Mouse (Mus musculus) embryonic fibroblast, embryonic 13.5 days (primary cell): ENCODE results near the gene Fmo5. TPM values are rescaled to one million over a fixed set of nuclear protein-coding genes. Genes with fewer than 3 reads are reported as not detected.

Experiments used
- H3K27ac ChIP-seq: 2 replicates; pipeline ENCODE4 v1.5.1; 2012; ENCODE audit warnings: low read length, control low read depth, inconsistent platforms; ENCODE audit not compliant: insufficient read depth
- H3K4me1 ChIP-seq: 2 replicates; pipeline ENCODE4 v1.6.1; 2011; ENCODE audit warnings: low read length; ENCODE audit not compliant: control insufficient read depth, insufficient read depth
- H3K4me3 ChIP-seq: 2 replicates; pipeline ENCODE4 v1.5.1; 2011; ENCODE audit warnings: mild to moderate bottlenecking, control low read depth, low read length; ENCODE audit not compliant: insufficient read depth
- CTCF ChIP-seq: IDR thresholded peaks from 2 replicates; pipeline ENCODE4 v1.5.1; 2011; ENCODE audit warnings: mild to moderate bottlenecking, control low read depth, low read length, moderate library complexity, borderline replicate concordance; ENCODE audit not compliant: insufficient read depth
- POLR2A ChIP-seq: IDR thresholded peaks from 2 replicates; pipeline ENCODE4 v1.6.1; 2011; ENCODE audit warnings: low read depth, mild to moderate bottlenecking, control low read depth, low read length, moderate library complexity
- polyA plus RNA-seq: library from polyadenylated mRNA; stranded (reverse); fragments of >200 nt; gene quantifications from 2 replicates; pipeline ENCODE4 v1.2.4, GENCODE M21; 2011; ENCODE audit warnings: low read depth; ENCODE audit not compliant: missing spikeins, insufficient read length

Fmo5 gene
- polyA plus RNA-seq, 1 experiment: 2.3 TPM

DNA sequence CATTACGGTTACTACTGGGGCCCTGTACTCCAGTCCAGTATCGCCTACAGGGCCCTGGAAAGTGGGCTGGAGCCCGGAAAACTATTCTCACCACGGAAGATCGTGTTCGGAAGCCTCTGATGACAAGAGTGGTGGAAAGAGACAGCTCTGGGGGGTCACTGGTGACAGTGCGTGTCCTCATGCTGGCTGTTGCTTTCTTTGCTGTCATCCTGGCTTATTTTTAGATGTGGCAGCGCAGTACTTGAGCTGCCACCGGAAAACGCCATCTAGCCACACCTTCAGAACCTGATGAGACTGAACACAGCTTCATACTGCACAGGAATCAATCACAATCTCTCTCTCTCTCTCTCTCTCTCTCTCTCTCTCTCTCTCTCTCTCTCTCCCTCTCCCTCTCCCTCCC is 23.0 kb downstream of the Fmo5 start:
- Histone ChIP-seq H3K27ac (no peak overlapping the region), H3K4me1 (no peaks in the 10 kb centered on the region), H3K4me3 (no peak overlapping the region)
- TF ChIP-seq CTCF (no peak), POLR2A (no peak)

DNA sequence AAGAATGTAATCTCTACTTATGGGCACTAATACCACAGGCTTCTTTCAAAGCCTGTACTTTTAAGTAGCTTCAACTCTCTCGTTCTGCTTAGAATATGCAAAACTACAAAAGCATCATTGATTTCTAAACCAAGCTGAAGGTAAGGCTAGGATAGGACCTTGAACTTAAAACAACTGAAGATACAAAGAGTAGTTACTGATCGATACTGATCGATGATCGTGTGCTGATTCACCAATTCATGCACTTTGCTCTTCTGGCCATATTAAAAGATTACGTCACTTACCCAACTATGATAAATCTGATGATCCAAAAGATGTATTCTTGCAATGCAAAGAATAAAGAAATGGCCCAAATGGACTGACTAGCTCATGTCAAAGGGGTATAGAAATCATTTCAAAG is 25.2 kb downstream of the Fmo5 start:
- no peak overlapping the region for H3K27ac ChIP-seq
- H3K4me1 ChIP-seq: no peaks in the 10 kb centered on the region
- no peak overlapping the region for H3K4me3 ChIP-seq
- TF ChIP-seq CTCF: no peak
- TF ChIP-seq POLR2A: no peak

DNA sequence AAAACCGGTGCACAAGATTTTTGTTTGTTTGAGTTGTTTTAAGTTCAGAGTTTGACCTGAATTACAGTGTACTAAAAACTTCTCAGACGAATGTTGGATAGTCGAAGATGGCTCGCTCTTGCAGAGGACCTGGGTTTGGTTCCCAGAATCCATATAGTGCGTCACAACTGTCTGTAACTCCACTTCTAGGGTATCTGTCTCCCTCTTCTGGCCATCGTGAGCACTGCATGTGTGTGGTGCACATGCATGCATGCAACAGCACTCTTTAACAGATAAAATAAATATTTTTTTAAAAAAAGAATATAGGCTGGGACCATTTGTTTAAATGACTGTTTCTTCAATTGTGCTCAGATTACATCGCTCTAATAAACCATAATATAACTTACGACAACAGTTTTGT is 26.3 kb downstream of the Fmo5 start:
- Histone ChIP-seq H3K4me3 (no peak overlapping the region), H3K27ac (no peak overlapping the region), H3K4me1 (no peaks in the 10 kb centered on the region; the same call in 1 of the 2 replicates)
- TF ChIP-seq POLR2A (no peak), CTCF (peak; percentile 52; the same call in 1 of the 2 replicates)

DNA sequence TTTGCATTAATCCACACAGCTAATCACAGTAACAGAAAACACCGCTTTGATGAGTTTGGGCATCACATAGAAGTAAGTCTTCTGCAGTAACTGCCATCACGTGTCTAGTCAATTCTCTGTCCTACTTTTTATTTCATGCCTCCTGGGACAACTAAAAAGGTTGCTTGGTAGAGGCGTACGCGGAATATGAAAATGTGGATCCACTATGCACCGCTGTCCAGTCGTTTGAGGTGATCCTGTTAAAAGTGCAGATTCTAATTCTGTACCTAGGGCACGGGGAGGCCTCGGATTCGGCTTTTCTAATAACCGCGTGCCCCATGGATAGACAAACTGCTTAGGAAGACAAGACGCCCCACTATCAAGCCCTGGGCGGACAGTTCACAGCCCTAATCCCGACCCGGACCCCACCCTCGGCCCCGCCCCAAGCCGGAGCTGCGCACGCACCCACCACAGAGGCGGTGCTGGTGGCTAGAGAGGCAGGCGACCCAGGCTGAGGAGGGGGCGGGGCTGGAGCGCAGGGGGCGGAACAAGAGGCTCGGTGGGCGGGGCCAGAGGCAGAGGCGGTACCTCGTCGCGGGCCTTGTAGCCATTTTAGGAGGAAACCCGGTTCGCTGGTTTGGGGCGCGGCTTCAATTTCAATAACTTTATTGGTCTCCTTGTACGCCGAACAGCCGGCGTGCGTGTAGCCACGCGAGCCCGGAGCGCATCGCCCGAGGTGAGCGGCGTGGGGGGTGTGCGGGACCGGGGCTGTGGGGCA is 29.2 kb downstream of the Fmo5 start, which contains the start of gene Prkab2:
Prkab2 (plus strand) TSS at position 539 of the 757 bp plus-strand sequence.
- H3K4me1 ChIP-seq: no peaks in the 10 kb centered on the region; the same call in 1 of the 2 replicates
- H3K4me3 ChIP-seq: peak within 1 kb of the TSS; percentile 63
- H3K27ac ChIP-seq: peak within 1 kb of the TSS; percentile 60; the same call in 1 of the 2 replicates
- TF ChIP-seq CTCF (no peak), POLR2A (peak; percentile 88)

DNA sequence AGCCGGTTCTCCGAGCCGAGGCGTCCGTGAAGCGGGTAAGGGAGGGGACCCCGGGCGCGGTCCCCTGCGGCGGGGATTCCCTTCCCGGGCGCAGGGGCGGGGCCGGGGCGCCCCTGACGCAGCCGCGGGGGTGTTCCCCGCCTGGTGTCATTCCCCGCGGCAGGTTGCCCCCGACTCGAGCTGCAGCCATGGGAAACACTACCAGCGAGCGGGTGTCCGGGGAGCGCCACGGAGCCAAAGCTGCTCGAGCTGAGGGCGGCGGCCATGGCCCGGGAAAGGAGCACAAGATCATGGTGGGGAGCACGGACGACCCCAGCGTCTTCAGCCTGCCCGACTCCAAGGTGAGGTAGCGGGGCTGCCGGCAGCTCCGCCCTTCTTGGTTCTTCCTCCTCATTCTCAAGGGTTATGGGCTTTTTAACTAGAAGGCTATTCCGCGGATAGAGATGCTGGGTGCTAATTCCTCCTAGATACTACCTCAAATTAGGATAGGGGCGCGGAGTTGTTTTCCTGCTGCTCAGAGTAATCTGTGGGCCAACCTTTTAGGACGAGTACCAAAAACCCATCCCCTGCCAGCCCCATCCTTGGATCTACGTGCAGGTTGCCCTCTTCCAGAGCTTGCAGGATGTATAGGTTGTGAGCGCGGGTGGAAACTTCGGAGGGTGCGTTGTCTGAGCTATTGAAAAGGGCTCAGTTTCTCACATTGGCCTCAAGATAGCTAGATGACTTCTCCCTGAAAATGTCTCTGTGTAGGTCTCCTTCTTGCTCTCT is 30.0 kb downstream of the Fmo5 start:
- TF ChIP-seq POLR2A: peak; percentile 26
- TF ChIP-seq CTCF: no peak
- Histone ChIP-seq H3K27ac (peak overlapping the region; percentile 60; the same call in 1 of the 2 replicates), H3K4me3 (peak overlapping the region; percentile 62), H3K4me1 (no peaks in the 10 kb centered on the region; the same call in 1 of the 2 replicates)

DNA sequence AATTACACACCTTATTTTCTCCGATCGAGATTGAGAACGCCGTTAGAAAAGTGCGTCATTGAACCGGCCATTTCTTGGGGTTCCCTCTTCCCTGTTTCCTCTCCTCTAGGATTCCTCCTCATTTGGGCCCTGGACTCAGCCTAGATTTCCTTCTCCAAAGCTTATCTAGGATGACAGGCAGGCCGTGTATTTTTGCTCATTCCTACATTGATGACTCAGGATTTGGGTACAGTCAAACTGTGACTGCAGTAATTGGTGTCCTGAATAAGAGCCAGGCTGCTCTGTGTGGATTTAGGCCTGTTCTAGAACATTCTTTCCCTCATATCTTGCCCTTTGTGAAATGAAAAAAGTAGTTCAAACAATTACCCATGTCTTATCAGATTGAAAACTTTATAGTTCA is 31.1 kb downstream of the Fmo5 start:
- TF ChIP-seq POLR2A: no peak
- no peak for TF ChIP-seq CTCF
- Histone ChIP-seq H3K4me3 (peak overlapping the region; percentile 62; the same call in 1 of the 2 replicates), H3K27ac (peak overlapping the region; percentile 60), H3K4me1 (no peaks in the 10 kb centered on the region; the same call in 1 of the 2 replicates)

DNA sequence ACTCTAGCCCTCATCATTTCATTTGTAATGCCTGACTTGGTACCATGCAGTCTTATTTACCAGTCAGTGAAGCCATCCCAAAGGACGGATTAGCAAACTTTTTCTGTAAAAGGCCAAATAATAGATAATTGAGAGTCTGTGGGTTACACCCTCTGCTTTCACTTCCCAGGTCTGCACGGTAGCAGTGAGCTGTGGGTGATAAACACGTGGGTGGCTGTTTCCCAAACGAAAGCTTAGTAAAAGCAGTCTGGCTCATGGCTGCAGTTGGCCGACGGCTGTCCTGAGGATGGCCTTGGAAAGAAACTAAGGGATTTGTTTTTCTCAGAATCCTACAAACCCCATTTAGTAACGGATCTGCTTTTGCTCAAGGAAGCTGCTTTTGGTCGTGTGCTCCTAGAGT is 32.6 kb downstream of the Fmo5 start:
- no peak for TF ChIP-seq POLR2A
- no peak for TF ChIP-seq CTCF
- no peaks in the 10 kb centered on the region; the same call in 1 of the 2 replicates for H3K4me1 ChIP-seq
- H3K4me3 ChIP-seq: no peak overlapping the region
- no peak overlapping the region for H3K27ac ChIP-seq

DNA sequence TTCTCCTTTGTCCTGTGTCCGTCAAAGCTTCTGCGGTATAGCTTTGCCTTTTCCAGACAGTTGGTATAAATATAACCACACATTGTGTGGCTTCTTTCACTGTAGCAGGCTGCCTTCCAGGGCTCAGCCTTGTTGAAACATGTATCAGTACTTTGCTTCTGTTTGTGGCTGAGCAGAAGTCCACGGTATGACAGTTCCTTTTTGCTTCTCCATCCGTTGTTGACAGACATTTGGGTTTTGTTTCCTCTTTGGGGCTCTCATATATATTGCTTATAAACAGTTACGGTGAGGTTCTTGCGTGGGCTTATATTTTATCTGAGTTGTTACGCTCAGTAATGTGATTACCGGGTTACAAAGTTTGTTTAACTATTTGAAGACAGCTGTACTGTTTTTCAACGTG is 36.9 kb downstream of the Fmo5 start:
- Histone ChIP-seq H3K27ac (no peak overlapping the region), H3K4me1 (no peaks in the 10 kb centered on the region; the same call in 1 of the 2 replicates), H3K4me3 (no peak overlapping the region)
- TF ChIP-seq POLR2A (no peak), CTCF (no peak)

DNA sequence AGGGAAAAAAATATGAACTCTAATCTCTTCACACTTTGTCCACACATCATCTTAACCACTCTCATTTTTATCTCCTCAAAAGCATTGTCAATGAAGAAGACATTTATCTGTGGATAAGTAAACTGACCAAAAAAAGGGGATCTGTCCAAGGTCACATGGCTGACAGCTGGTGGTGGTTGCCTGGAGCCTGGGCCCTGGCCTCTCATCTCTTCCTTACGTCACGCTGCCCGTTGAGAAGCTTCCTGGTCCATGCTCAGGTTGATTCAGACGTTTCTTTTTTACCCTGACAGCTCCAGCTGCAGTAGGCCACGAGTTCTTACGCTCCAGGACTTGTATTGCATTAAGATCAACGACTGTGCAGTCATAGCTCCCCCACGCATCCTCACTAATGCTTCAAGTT is 37.5 kb downstream of the Fmo5 start:
- peak overlapping the region; percentile 53; the same call in 1 of the 2 replicates for H3K27ac ChIP-seq
- no peak overlapping the region for H3K4me3 ChIP-seq
- TF ChIP-seq POLR2A (no peak), CTCF (no peak)
- H3K4me1 ChIP-seq: no peaks in the 10 kb centered on the region
